Mouse (Mus musculus) cortical plate, adult 2 months (tissue): Measurements from ENCODE around the gene Steap3. TPM values are rescaled to one million over a fixed set of nuclear protein-coding genes. Genes with fewer than 3 reads are reported as not detected.
"Not testable (repeated sequence)": the region's sequence is repeated elsewhere in the genome, so short reads cannot be mapped to it uniquely, and the experiment has no call there.

Experiments used
- H3K27ac ChIP-seq: fragments of 200-500 bp; 2 replicates; pipeline ENCODE4 v1.5.1; 2012; ENCODE audit warnings: low read length, control low read depth, inconsistent platforms; ENCODE audit not compliant: insufficient read depth
- H3K4me1 ChIP-seq: fragments of 200-500 bp; 2 replicates; pipeline ENCODE4 v1.6.1; 2011; ENCODE audit warnings: low read length; ENCODE audit not compliant: control insufficient read depth, insufficient read depth
- H3K4me3 ChIP-seq: fragments of 200-500 bp; 2 replicates; pipeline ENCODE4 v1.5.1; 2011; ENCODE audit warnings: mild to moderate bottlenecking, low read length, control low read depth; ENCODE audit not compliant: insufficient read depth
- CTCF ChIP-seq: fragments of 200-500 bp; IDR thresholded peaks from 2 replicates; pipeline ENCODE4 v1.5.1; 2011; ENCODE audit warnings: mild to moderate bottlenecking, control low read depth, low read length; ENCODE audit not compliant: insufficient read depth; ENCODE audit errors: extremely low read depth
- POLR2A ChIP-seq: fragments of 200-500 bp; IDR thresholded peaks from 2 replicates; pipeline ENCODE4 v1.6.1; 2011; ENCODE audit warnings: mild to moderate bottlenecking, low read length, control low read depth; ENCODE audit not compliant: insufficient read depth; ENCODE audit errors: extremely low read depth
- polyA plus RNA-seq: library from polyadenylated mRNA; depleted of rRNA; stranded (reverse); fragments of >200 nt; gene quantifications from 2 replicates; pipeline ENCODE4 v1.2.3, GENCODE M21; 2012; rRNA removed

Steap3 gene
- 10.1 and 11.5 TPM in 2 replicates for polyA plus RNA-seq

DNA sequence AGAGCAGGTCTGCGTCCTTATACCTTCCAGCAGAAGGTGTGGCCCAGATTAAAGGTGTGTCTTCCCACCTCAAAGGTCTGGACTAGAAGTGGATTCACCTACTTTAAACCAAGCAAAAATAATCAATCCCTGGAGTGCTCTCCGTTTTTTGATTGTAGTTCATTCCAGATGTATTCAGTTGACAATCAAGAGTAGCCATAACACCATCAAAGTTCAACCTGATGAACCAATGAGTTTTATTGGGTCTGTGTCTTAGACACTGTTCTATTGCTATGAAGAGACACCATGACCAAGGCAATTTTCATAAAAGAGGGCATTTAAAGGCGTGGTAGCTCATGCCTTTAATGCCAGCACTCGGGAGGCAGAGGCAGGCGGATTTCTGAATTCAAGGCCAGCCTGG lies at the start of gene Steap3:
Steap3 (minus strand) TSS at position 101 of the 400 bp plus-strand sequence.
- TF ChIP-seq POLR2A (no peak), CTCF (no peak)
- no peaks in the 10 kb centered on the region for H3K4me1 ChIP-seq
- H3K27ac ChIP-seq = no peak within 1 kb of the TSS
- H3K4me3 ChIP-seq = no peak within 1 kb of the TSS

- H3K4me1 ChIP-seq = no peaks in the 10 kb centered on the region
- TF ChIP-seq CTCF (no peak), POLR2A (no peak)
- no peak overlapping the region for H3K4me3 ChIP-seq
- no peak overlapping the region for H3K27ac ChIP-seq
Measured at GRCm38 (mm10) chr1:120321270-120322021, 48.9 kb upstream of the Steap3 start.

DNA sequence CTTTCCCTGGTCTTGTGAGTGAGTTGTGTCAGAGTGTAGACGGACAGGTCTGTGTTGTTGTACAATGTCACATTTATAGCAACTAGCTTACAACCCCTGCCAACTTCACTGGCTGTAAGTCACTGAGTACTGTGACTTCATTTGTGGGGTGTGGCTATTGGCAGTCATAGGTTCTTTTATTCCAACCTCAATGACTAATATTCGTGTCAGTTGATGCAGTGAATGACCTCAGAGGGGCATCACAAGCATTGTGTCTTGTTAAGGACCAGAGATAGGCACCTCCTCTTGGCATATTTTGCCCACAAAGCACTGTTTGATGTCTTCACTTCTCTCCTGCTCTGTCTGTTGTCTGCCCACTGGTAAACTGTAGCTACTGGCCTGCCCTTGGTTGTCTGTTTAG lies 33.3 kb upstream of the Steap3 start:
- TF ChIP-seq POLR2A (no peak), CTCF (no peak)
- no peak overlapping the region for H3K4me3 ChIP-seq
- H3K4me1 ChIP-seq = no peaks in the 10 kb centered on the region
- H3K27ac ChIP-seq = no peak overlapping the region

DNA sequence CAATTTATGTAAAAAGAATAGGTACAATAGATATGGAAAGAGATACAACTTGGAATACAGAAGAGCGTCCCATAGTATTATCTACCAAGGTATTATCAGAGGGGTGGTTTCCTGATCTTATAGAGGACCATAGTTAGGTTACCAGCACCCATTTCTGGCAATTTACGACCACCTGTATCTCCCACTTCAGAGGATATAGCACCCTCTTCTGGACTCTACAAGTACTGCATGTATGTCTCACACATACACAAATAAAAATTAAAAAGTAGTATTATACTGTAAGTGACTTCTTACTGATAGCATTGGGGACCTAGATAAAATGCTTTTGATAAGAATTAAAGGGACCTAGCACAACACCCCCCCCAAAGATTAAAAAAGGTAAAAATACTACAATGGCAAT lies 24.4 kb upstream of the Steap3 start:
- Histone ChIP-seq H3K4me1 (no peaks in the 10 kb centered on the region), H3K27ac (no peak overlapping the region), H3K4me3 (no peak overlapping the region)
- TF ChIP-seq CTCF (no peak), POLR2A (no peak)

GRCm38 (mm10) chr1:120293803-120294202 lies 21.3 kb upstream of the Steap3 start:
- Histone ChIP-seq H3K27ac (no peak overlapping the region), H3K4me3 (no peak overlapping the region), H3K4me1 (no peaks in the 10 kb centered on the region)
- no peak for TF ChIP-seq POLR2A
- TF ChIP-seq CTCF = no peak

DNA sequence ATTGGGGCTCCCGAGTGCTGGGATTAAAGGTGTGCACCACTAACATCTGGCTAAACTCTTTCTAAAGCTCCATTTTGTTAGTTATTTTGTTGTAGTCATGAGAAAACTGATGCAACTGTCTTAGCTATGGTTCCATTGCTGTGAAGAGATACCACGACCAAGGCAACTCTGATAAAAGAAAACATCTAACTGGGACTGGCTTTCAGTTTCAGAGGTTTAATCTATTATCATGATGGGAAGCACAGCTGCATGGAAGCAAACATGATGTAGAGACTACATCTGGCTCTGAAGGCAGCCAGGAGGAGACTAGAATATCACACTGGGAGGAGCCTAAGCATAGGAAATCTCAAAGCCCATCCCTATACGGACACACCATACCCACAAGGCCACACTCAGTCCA lies 19.2 kb upstream of the Steap3 start:
- Histone ChIP-seq H3K27ac (no peak overlapping the region), H3K4me3 (no peak overlapping the region), H3K4me1 (no peaks in the 10 kb centered on the region)
- no peak for TF ChIP-seq CTCF
- TF ChIP-seq POLR2A = no peak

DNA sequence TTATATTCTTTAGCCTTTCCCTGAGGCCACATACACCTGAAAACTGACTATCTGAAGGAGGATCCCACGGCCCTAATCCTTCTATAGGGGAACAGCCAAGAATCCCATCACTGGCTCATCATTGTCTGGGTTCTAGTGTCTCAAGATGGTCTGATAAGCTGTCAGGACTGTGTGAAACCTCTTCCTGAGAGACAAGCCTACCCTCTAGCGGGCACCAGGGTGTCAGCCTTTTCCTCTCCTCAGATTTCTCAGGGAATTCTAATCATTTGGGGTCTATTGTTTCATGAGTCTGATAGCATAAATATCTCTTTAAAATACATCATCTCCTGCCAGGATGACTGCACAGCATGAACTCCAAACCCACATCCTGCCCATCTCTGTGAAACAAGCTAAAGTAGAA lies 17.3 kb upstream of the Steap3 start:
- H3K4me1 ChIP-seq = no peaks in the 10 kb centered on the region
- TF ChIP-seq POLR2A = no peak
- TF ChIP-seq CTCF = 0 out of 2 replicates have a peak, but pooled peaks have one; percentile 5
- no peak overlapping the region for H3K4me3 ChIP-seq
- H3K27ac ChIP-seq = no peak overlapping the region

GRCm38 (mm10) chr1:120287679-120288078 lies 15.2 kb upstream of the Steap3 start:
- H3K4me3 ChIP-seq = no peak overlapping the region
- TF ChIP-seq POLR2A = no peak
- no peak for TF ChIP-seq CTCF

DNA sequence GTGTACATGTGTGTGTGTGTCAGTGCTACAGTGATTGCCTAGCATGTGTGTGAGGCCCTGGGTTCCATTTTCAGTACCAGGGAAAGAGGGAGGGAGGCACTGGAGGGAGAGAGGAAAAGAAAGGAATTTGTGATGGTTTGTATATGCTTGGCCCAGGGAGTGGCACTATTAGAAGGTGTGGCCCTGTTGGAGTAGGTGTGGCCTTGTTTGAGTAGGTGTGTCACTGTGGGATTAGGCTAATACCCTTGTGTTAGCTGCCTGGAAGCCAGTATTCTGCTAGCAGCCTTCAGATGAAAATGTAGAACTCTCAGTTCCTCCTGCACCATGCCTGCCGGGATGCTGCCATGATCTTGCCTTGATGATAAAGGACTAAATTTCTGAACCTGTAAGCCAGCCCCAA lies 3.6 kb upstream of the Steap3 start:
- not testable (repeated sequence) for H3K4me1 ChIP-seq, H3K27ac ChIP-seq, H3K4me3 ChIP-seq

More at GRCm38 (mm10) chr1:120287679-120288078, 15.2 kb upstream of the Steap3 start:
- Histone ChIP-seq H3K4me1 (no peaks in the 10 kb centered on the region), H3K27ac (no peak overlapping the region)

DNA sequence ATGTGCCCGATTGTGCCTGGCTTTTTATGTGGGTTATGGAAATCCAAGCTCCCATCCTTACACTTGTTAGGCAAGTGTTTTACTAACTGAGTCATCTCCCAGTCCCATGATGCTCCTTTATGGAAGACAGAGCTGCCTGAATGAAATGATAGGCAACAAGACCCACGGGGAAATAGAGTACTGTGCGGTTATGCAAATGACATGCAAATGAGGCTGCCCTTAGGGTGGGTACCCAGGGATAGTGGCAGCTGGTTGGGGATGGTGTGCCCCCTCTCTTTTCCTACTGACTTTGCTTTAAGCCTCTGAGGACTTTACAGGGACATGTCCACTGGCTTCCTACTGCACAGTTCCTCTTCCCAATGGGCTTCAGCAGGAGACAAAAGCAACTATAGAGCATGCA lies 2.7 kb upstream of the Steap3 start:
- Histone ChIP-seq H3K27ac (no peak overlapping the region), H3K4me1 (no peaks in the 10 kb centered on the region), H3K4me3 (no peak overlapping the region)
- TF ChIP-seq CTCF (no peak), POLR2A (no peak)
